Mouse (Mus musculus): ENCODE data around the gene Mgst3. TPM values are rescaled to one million over a fixed set of nuclear protein-coding genes. Genes with fewer than 3 reads are reported as not detected.

Mgst3 gene
- polyA plus RNA-seq, 1 experiment from 2014 or later = 41.6 TPM

DNA sequence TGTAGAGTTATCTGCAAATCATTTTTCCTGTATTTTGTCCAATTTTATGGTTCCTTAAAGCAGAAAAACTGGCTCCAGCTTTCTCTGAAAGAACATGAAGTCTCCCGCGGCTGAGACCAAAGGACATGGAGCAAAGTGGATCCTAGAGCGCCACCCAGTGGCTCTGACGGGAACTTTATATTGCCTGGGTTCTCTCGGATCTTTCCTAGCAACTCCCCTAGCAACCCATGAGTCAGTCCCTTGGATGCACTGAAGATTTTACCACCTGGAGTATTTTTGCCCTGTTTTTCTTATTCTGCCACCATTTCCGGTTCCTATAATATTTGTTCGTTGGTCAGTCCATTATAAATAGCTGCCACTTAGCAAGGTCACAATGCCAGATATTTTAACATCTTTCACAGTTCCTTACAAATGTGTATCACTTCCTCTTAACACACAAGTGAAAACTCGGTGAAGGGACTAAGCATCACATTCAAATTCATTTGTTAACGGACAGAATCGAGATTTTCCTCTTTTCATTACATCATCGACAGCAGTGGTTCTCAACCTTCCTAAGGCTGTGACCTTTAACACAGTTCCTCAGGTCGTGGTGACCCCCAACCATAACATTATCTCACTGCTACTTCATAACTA, 56.1 kb downstream of the Mgst3 start:
- Histone ChIP-seq H3K27me3 (peaks cover 16% of the 10 kb centered on the region), H3K4me3 (no peak overlapping the region), H3K4me2 (no peak overlapping the region), H3K9ac (no peak overlapping the region), H3K9me3 (no peaks in the 10 kb centered on the region), H3K36me3 (peaks cover 6% of the 10 kb centered on the region; the same call in 1 of the 2 replicates), H3K4me1 (0 out of 2 replicates have a peak, but pooled peaks cover 3% of the 10 kb centered on the region), H3K27ac (no peak overlapping the region)
- WGBS = 14% methylated on average over 12 of the region's 12 CpGs
- ATAC-seq (ENCODE audit: insufficient number of reproducible peaks, insufficient read depth, low FRiP score, low TSS enrichment, low read depth) = no peak

DNA sequence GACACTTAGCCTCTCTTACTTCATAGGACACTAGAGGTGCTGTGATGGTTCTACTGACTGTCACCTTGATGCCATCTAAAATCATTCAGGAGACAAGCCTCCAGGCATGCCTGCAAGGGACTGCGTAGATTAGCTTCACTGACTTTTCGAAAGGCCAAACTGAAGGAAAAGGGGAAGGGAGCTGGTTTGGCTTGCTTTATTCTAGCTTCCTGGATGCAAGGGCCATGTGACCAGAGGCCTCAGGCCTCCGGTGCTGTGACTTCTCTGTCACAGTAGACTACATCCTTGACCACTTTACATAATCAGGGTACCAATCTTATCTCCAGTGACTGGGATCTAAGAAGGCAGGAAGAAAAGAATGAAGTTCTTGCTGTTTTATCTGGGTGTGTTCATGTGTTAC, 57.2 kb downstream of the Mgst3 start:
- 84% methylated on average over 3 of the region's 3 CpGs for WGBS
- Histone ChIP-seq H3K9ac (no peak overlapping the region), H3K36me3 (peaks cover 17% of the 10 kb centered on the region), H3K27me3 (peaks cover 12% of the 10 kb centered on the region), H3K9me3 (no peaks in the 10 kb centered on the region), H3K27ac (no peak overlapping the region), H3K4me1 (0 out of 2 replicates have a peak, but pooled peaks cover 3% of the 10 kb centered on the region), H3K4me2 (no peak overlapping the region), H3K4me3 (no peak overlapping the region)
- ATAC-seq (ENCODE audit: insufficient number of reproducible peaks, insufficient read depth, low FRiP score, low TSS enrichment, low read depth) = no peak

DNA sequence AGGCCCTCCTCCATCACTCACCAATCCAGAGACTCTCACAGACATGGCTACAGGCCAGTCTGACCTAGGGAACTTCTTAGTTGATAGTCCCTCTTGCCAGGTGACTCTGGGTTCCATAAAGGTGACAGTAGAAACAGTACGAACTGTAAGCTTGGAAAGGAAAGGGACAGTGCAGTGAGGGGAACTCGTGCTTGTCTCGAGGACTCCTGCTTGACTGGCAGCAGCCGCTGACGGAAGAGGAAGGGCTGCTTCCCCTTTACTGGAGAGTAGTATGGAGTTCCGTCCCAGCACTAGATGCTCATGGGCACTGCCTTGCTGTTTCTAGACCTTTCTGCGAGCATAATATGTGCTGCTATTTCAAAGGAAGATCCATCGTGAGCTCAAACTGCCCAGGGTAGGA, 62.5 kb downstream of the Mgst3 start:
- Histone ChIP-seq H3K27me3 (no peaks in the 10 kb centered on the region), H3K9ac (no peak overlapping the region), H3K36me3 (peaks cover 59% of the 10 kb centered on the region), H3K27ac (no peak overlapping the region), H3K4me3 (no peak overlapping the region), H3K9me3 (no peaks in the 10 kb centered on the region), H3K4me1 (no peaks in the 10 kb centered on the region), H3K4me2 (no peak overlapping the region)
- 95% methylated on average over 8 of the region's 8 CpGs for WGBS
- ATAC-seq (ENCODE audit: insufficient number of reproducible peaks, insufficient read depth, low FRiP score, low TSS enrichment, low read depth) = no peak

DNA sequence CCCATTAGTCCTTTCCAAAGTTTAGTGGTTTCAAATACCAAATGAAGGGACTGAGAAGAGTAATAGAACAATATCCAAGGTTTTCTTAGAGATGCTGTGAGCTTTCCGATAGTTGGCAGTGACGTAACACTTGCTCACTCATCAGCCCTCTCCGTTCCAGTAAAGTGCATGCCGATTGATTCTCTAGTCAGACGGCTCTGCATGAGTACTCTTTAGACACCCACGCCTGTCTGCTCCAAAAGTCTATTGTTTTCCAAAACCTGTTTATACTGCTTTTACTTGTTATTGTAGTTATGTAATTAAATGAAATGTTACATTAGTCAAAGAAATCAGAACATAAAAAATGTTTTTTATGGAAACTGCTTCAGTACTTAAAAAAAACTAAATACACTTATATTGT, 64.9 kb downstream of the Mgst3 start:
- Histone ChIP-seq H3K4me1 (no peaks in the 10 kb centered on the region), H3K27ac (no peak overlapping the region), H3K27me3 (no peaks in the 10 kb centered on the region), H3K4me3 (no peak overlapping the region), H3K9ac (no peak overlapping the region), H3K9me3 (no peaks in the 10 kb centered on the region), H3K36me3 (peaks cover 74% of the 10 kb centered on the region), H3K4me2 (no peak overlapping the region)
- no peak for ATAC-seq (ENCODE audit: insufficient number of reproducible peaks, insufficient read depth, low FRiP score, low TSS enrichment, low read depth)
- 95% methylated on average over 6 of the region's 6 CpGs for WGBS

Small RNA genes within 50 kb of the gene (microRNA-seq; reads per million reads assigned to microRNA genes)
- 1.7 reads per million for gene Gm25911

Other genes starting within 250 kb of the Mgst3 start
- gene Uck2, start 108.5 kb downstream of the Mgst3 start, polyA plus RNA-seq (2015; fragmentation: Nextera tagmentation; extraction: Ambion mirVana) = 80.7 and 87.8 TPM in 2 replicates
- gene Tmco1, start 85.5 kb downstream of the Mgst3 start, polyA plus RNA-seq (2015; fragmentation: Nextera tagmentation; extraction: Ambion mirVana) = 81.2 and 82.1 TPM in 2 replicates
- gene Aldh9a1, start 43.9 kb downstream of the Mgst3 start, polyA plus RNA-seq (2015; fragmentation: Nextera tagmentation; extraction: Ambion mirVana) = 57.6 and 59.9 TPM in 2 replicates
- not detected in 2 replicates for gene Lrrc52, start 72.9 kb upstream of the Mgst3 start, polyA plus RNA-seq (2015; fragmentation: Nextera tagmentation; extraction: Ambion mirVana)
- gene Rxrg, start 204.5 kb upstream of the Mgst3 start, polyA plus RNA-seq (2015; fragmentation: Nextera tagmentation; extraction: Ambion mirVana) = 4.6 and 5.4 TPM in 2 replicates